In genomic region chr4:46623007-46623406, GRCm38 (mm10) we compare ENCODE assay signal across 14 mouse cellular contexts.
"Had no signal": no experiment of that assay in that cellular context is flagged by ENCODE, and none has a peak within 500 bp of the region (broad histone marks: within the 10 kb centered on the region; RNA-seq: fewer than 3 reads in every experiment).

No protein-coding gene starts in this region.

- H3K36me3 ChIP-seq: kidney, embryonic 15.5 days; limb, embryonic 13.5 days; midbrain, embryonic 15.5 days; neural tube, embryonic 13.5 days; stomach, embryonic 15.5 days had no signal

- DNase-seq: kidney, adult 2 months; kidney, postnatal 14 days; left cerebral cortex, postnatal 4 days; right cerebral cortex, postnatal 14 days; thymus, adult 18-20 months; thymus, postnatal 25 days had no signal

- H3K9me3 ChIP-seq: kidney, embryonic 15.5 days; limb, embryonic 13.5 days; midbrain, embryonic 15.5 days; neural tube, embryonic 13.5 days; stomach, embryonic 15.5 days had no signal

- H3K27ac ChIP-seq: kidney, embryonic 15.5 days; limb, embryonic 13.5 days; liver, embryonic 14.5 days; midbrain, embryonic 15.5 days; neural tube, embryonic 13.5 days; stomach, embryonic 15.5 days had no signal

- H3K4me1 ChIP-seq: limb, embryonic 13.5 days; midbrain, embryonic 15.5 days; neural tube, embryonic 13.5 days; stomach, embryonic 15.5 days had no signal

- H3K9ac ChIP-seq: kidney, embryonic 15.5 days; limb, embryonic 13.5 days; liver, embryonic 14.5 days; midbrain, embryonic 15.5 days; neural tube, embryonic 13.5 days; stomach, embryonic 15.5 days had no signal

- H3K4me3 ChIP-seq: kidney, embryonic 15.5 days; limb, embryonic 13.5 days; midbrain, embryonic 15.5 days; neural tube, embryonic 13.5 days; stomach, embryonic 15.5 days had no signal

- H3K4me2 ChIP-seq: kidney, embryonic 15.5 days; limb, embryonic 13.5 days; midbrain, embryonic 15.5 days; neural tube, embryonic 13.5 days; stomach, embryonic 15.5 days had no signal

- ATAC-seq: hindbrain, embryonic 16.5 days; inflammation-experienced regulatory T-cells, adult 6 months; midbrain, embryonic 15.5 days had no signal
